Mouse (Mus musculus) hindbrain, embryonic 15.5 days (tissue): ENCODE results near the gene Zfp36l2. TPM values are rescaled to one million over a fixed set of nuclear protein-coding genes. Genes with fewer than 3 reads are reported as not detected.

Experiments
- ATAC-seq: fragments of 200-750 bp; cut with Nextera tagmentation; 2 replicates; pipeline ENCODE4 v1.8.0; 2017; ENCODE audit warnings: low read depth, moderate number of reproducible peaks, moderate TSS enrichment; ENCODE audit not compliant: low FRiP score
- H3K27ac ChIP-seq: fragments of 300-500 bp; sonication (generic); replicated peaks from 2 replicates; pipeline ENCODE4 v1.5.1; 2015; ENCODE audit warnings: mild to moderate bottlenecking, inconsistent platforms
- H3K27me3 ChIP-seq: fragments of 300-500 bp; sonication (generic); 2 replicates; pipeline ENCODE4 v1.6.1; 2015; ENCODE audit warnings: control low read depth, inconsistent platforms
- H3K36me3 ChIP-seq: fragments of 300-500 bp; sonication (generic); 2 replicates; pipeline ENCODE4 v1.6.1; 2015; ENCODE audit warnings: control low read depth, inconsistent platforms
- H3K4me1 ChIP-seq: fragments of 300-500 bp; sonication (generic); replicated peaks from 2 replicates; pipeline ENCODE4 v1.6.1; 2015; ENCODE audit warnings: control low read depth, inconsistent platforms
- H3K4me2 ChIP-seq: fragments of 300-500 bp; sonication (generic); 2 replicates; pipeline ENCODE4 v1.6.1; 2015; ENCODE audit warnings: moderate library complexity, mild to moderate bottlenecking, inconsistent platforms
- H3K4me3 ChIP-seq: fragments of 300-500 bp; sonication (generic); 2 replicates; pipeline ENCODE4 v1.5.1; 2015; ENCODE audit warnings: mild to moderate bottlenecking, inconsistent platforms
- H3K9ac ChIP-seq: fragments of 300-500 bp; sonication (generic); 2 replicates; pipeline ENCODE4 v1.6.1; 2015; ENCODE audit warnings: inconsistent platforms
- H3K9me3 ChIP-seq: fragments of 300-500 bp; sonication (generic); 2 replicates; pipeline ENCODE4 v1.6.1; 2016; ENCODE audit warnings: control low read depth, inconsistent platforms
- WGBS: fragments of 180-500 bp; shearing (Covaris S2); methylation state at CpG from one replicate; pipeline ENCODE4 v1.1.7; 2015; 5-methylcytosine and 5-hydroxymethylcytosine counted together
- polyA plus RNA-seq: library from polyadenylated mRNA; unstranded; fragments of >200 nt; fragmentation: Nextera tagmentation; extraction: Ambion mirVana; gene quantifications from 2 replicates; pipeline ENCODE4 v1.2.1, GENCODE M21; 2015

Gene Zfp36l2
- polyA plus RNA-seq, 1 experiment from 2014 or later, result 5.1 TPM

DNA sequence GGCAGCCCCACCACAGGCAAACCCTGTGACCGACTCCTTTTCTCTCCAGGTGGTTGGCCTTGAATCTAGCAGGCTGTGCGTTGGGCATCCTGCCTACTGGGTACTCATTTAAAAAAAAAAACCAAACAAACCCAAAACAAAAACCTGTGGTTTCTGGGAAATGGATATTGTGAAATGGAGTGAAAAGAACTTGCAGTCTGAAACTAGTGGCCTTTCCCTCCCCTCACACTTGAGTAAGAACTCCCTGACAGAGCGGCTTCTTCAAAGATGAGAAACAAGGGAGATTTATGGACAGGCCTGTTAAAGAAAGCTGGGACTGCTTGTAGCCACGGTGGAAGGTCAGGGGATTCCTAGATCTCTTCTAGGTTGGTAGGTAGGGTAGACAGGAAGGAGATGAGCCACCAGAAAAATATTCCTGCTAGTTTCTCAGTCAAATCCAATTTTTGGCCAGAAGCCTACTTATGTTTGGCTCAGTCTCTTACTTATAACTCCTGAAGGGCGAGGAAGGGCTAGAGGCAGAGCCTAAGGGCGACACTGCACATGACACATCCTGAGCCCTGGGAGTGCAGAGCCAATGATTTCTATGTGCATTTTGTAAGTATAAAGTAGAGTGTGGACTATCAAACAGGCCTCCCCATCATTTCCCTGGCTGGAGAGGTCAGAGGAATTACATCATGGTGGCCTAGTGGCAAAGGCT, 27.7 kb upstream of the Zfp36l2 start:
- ATAC-seq, result no peak
- no peak overlapping the region for H3K4me3 ChIP-seq
- 81% methylated on average over 6 of the region's 6 CpGs for WGBS
- no peak overlapping the region for H3K9ac ChIP-seq
- H3K4me2 ChIP-seq, result no peak overlapping the region
- no peaks in the 10 kb centered on the region for H3K4me1 ChIP-seq
- H3K27ac ChIP-seq, result no peak overlapping the region
- peaks cover 4% of the 10 kb centered on the region for H3K36me3 ChIP-seq
- no peaks in the 10 kb centered on the region for H3K9me3 ChIP-seq
- no peaks in the 10 kb centered on the region for H3K27me3 ChIP-seq

DNA sequence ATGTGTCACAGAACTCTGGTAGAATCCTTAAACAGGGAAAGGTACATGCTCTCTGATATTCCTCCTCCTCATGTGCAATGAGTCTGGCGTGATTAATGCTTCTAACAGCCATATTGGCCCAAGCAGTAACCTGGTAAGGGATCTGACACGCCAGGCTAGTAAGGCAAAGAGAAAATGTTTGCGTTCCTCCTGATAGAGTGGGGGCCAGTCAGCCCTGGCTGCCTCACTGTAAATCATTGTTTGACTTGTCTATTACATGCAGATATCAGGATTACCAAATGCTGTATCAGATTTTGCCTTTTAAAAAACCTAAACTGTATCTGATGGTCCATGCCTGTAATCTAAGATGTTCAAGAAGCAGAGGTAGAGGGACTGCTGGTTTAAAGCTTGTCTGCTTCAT, 25.7 kb upstream of the Zfp36l2 start:
- ATAC-seq, result no peak
- WGBS, result 88% methylated on average over 3 of the region's 3 CpGs
- Histone ChIP-seq H3K4me3 (no peak overlapping the region), H3K27me3 (no peaks in the 10 kb centered on the region), H3K9ac (no peak overlapping the region), H3K9me3 (no peaks in the 10 kb centered on the region), H3K27ac (no peak overlapping the region), H3K4me2 (no peak overlapping the region), H3K36me3 (no peaks in the 10 kb centered on the region), H3K4me1 (no peaks in the 10 kb centered on the region)

DNA sequence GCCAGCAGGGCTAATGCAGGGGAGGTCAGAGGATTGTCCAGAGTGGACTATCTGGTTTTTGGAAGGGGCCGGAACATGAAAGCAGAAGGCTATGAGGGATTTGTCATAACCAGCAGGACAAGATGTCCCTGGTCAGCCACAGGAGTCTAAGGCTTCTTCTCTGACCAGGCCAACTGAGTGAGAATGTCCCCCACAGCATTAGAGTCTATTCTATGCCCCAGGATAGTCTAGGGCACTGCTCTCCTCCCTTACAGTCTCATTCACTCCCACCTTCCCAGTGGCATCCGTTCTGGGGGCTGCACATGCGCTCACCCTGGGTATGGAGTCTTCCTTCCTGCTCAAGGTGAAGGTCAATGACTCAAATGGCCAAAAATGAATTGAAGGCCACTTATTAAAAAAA, 19.9 kb upstream of the Zfp36l2 start:
- no peaks in the 10 kb centered on the region for H3K9me3 ChIP-seq
- ATAC-seq, result no peak
- no peak overlapping the region for H3K4me2 ChIP-seq
- WGBS, result 91% methylated on average over 3 of the region's 3 CpGs
- no peaks in the 10 kb centered on the region for H3K4me1 ChIP-seq
- H3K27ac ChIP-seq, result no peak overlapping the region
- no peak overlapping the region for H3K4me3 ChIP-seq
- no peak overlapping the region for H3K9ac ChIP-seq
- H3K36me3 ChIP-seq, result no peaks in the 10 kb centered on the region
- H3K27me3 ChIP-seq, result no peaks in the 10 kb centered on the region

DNA sequence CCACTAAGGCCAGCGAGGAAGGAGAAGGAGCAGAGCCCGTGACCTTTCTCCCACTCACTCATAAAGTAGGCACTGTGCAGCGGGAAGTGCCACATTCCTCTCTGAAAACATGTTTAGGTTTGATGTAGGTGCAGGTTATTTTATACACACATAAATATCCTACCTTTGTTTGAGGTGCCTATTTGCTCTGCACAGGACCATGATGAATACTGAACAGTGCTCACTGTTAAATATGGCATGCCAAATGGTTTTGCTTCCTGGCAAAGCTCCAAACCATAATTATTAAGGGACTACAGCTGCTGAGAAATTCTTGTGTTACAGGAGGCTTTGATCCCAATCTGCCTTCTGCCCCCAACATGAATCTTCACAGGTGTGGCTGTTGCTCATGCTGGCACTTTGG, 18.5 kb upstream of the Zfp36l2 start:
- H3K27me3 ChIP-seq, result no peaks in the 10 kb centered on the region
- 88% methylated on average over 3 of the region's 3 CpGs for WGBS

DNA sequence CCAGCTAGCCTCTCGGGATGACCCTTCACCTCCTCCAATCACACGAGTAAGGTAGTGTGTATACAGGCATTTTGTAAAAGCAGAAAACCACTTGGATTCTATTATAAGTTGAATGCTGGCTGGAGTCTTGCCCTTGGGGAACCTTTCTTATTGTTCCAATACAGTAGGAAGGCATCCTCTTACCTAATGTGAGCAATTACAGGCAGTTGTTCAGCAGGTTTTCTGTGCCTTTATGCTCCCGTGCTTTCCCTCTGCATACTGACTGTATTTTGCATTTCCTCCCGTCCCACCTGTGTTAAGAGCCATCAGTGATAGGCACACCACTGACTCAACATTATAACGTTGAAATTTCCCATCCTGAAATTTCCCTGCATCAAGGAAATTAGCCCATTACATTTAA, 17.2 kb upstream of the Zfp36l2 start:
- H3K4me2 ChIP-seq, result no peak overlapping the region
- H3K36me3 ChIP-seq, result no peaks in the 10 kb centered on the region
- no peak overlapping the region for H3K9ac ChIP-seq
- ATAC-seq, result no peak
- H3K27me3 ChIP-seq, result no peaks in the 10 kb centered on the region
- no peaks in the 10 kb centered on the region for H3K9me3 ChIP-seq
- H3K4me3 ChIP-seq, result no peak overlapping the region
- H3K4me1 ChIP-seq, result no peaks in the 10 kb centered on the region
- no peak overlapping the region for H3K27ac ChIP-seq
- WGBS, result 92% methylated on average over 5 of the region's 5 CpGs

More for the DNA sequence above, 18.5 kb upstream of the Zfp36l2 start:
- Histone ChIP-seq H3K4me1 (no peaks in the 10 kb centered on the region), H3K4me2 (no peak overlapping the region), H3K27ac (no peak overlapping the region), H3K9ac (no peak overlapping the region), H3K4me3 (no peak overlapping the region), H3K36me3 (no peaks in the 10 kb centered on the region), H3K9me3 (no peaks in the 10 kb centered on the region)
- ATAC-seq, result no peak

DNA sequence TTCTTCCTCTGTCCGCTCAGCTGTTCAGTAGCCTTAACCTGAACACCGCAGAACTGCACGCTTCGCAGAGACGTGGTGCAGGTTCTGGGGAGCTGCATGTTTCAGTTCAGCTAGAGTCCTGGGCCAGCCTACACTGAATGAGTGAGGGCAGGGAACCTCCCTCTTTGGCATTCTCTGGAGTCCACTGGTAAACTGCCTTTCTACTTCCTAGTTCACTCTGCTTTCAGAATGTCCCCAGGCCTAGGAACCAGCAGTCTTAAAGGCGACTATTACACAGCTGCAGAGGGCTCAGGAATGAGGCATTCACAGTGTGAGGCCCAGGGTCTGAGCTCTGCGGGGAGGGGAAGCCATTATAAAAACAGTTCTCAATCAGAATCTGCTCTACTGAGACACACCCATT, 15.6 kb upstream of the Zfp36l2 start:
- Histone ChIP-seq H3K36me3 (no peaks in the 10 kb centered on the region), H3K4me1 (no peaks in the 10 kb centered on the region), H3K4me3 (no peak overlapping the region), H3K27ac (no peak overlapping the region; the same call in 1 of the 2 replicates), H3K4me2 (no peak overlapping the region), H3K27me3 (no peaks in the 10 kb centered on the region), H3K9me3 (no peaks in the 10 kb centered on the region), H3K9ac (no peak overlapping the region)
- ATAC-seq, result no peak
- WGBS, result 56% methylated on average over 7 of the region's 7 CpGs

DNA sequence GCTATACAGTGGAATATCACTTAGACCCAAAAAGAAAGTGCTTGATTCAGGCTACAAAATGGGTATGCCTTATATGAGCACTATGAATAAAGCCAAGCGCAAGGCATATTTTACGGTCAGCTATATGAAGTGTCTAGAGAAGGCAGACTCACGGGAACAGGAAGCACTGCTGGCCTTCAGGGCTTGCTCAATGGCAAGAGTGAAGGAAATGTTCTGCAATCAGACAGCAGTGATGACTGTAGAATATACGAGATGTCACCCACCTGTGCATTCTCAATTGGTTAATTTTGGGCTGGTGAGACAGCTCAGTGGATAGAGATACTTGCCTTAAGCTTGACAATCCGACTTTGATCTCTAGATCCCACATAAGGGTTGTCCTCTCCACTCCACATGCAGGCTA, 13.4 kb upstream of the Zfp36l2 start:
- 96% methylated on average over 5 of the region's 5 CpGs for WGBS

DNA sequence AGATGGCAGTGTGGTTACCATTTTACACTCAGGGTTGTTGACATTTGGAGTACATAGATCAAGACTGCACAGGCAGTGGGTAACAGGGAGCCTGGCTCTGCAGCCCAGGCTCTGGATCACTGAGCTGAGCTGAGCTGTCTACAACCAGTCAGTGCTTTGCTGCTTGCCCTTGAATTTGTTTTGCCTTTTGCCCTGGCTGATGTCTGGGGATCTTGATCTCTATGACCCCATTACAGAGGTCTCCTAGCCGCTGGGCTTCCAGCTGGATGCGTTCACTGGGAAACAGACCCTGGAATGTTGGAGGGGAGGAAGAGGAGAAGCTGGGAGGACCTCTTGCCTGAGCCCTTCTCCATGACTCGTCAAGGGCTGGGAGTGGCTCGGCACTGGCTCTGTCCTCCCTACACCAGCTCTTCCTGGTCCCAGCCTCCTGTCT, 10.2 kb upstream of the Zfp36l2 start:
- no peak overlapping the region for H3K4me2 ChIP-seq
- H3K9ac ChIP-seq, result no peak overlapping the region
- H3K27me3 ChIP-seq, result no peaks in the 10 kb centered on the region
- no peaks in the 10 kb centered on the region for H3K4me1 ChIP-seq
- no peak for ATAC-seq
- 58% methylated on average over 4 of the region's 4 CpGs for WGBS
- no peak overlapping the region for H3K4me3 ChIP-seq
- H3K27ac ChIP-seq, result no peak overlapping the region
- no peaks in the 10 kb centered on the region for H3K9me3 ChIP-seq
- H3K36me3 ChIP-seq, result no peaks in the 10 kb centered on the region

More for the DNA sequence above, 13.4 kb upstream of the Zfp36l2 start:
- H3K4me2 ChIP-seq, result no peak overlapping the region
- no peaks in the 10 kb centered on the region for H3K36me3 ChIP-seq
- no peak overlapping the region for H3K27ac ChIP-seq
- no peak for ATAC-seq
- no peak overlapping the region for H3K4me3 ChIP-seq
- H3K9me3 ChIP-seq, result no peaks in the 10 kb centered on the region
- H3K4me1 ChIP-seq, result no peaks in the 10 kb centered on the region
- H3K27me3 ChIP-seq, result no peaks in the 10 kb centered on the region
- H3K9ac ChIP-seq, result no peak overlapping the region

DNA sequence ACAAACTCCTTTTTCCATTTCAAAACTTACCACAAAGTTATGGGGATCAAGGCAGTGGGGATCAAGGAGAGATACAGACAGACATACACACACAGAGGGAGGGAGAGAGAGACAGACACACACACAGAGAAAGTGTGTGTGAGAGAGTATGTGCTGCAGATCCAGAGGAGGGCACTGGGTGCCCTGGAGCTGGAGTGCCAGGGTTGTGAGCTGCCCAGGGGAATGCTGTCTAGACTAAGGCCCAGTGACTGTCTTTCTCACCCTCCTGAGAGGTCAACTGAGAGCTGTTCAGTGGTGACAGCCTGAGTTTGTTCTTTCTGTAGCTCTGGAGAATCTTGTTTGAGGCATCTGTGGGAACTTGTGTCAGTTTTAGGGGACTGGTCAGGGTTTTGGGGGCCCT, 8.6 kb upstream of the Zfp36l2 start:
- no peak for ATAC-seq
- no peaks in the 10 kb centered on the region for H3K27me3 ChIP-seq
- H3K9ac ChIP-seq, result no peak overlapping the region
- no peak overlapping the region for H3K4me2 ChIP-seq
- no peak overlapping the region for H3K27ac ChIP-seq
- 0 out of 2 replicates have a peak, but pooled peaks cover 2% of the 10 kb centered on the region for H3K36me3 ChIP-seq
- H3K9me3 ChIP-seq, result no peaks in the 10 kb centered on the region
- H3K4me3 ChIP-seq, result no peak overlapping the region
- no peaks in the 10 kb centered on the region for H3K4me1 ChIP-seq

DNA sequence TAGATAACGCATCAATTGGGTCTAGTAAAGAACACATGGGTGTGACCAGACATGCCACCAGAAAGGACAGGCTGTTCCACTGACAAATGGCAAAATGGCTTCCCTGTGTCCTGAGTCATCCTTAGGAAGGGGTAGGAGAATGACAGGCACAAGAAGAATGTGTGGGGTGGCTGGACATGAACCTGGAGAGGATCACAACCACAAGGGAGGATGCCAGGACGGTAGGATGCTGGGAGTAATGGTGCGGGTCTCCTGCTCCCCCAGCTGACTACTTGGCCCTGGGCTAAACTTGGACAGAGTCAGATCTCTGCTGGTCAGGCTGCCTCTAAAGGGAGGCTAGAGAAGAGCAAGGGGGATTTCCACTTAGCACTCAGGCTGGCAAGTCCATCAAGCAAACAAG, 8.1 kb upstream of the Zfp36l2 start:
- no peak overlapping the region for H3K27ac ChIP-seq

DNA sequence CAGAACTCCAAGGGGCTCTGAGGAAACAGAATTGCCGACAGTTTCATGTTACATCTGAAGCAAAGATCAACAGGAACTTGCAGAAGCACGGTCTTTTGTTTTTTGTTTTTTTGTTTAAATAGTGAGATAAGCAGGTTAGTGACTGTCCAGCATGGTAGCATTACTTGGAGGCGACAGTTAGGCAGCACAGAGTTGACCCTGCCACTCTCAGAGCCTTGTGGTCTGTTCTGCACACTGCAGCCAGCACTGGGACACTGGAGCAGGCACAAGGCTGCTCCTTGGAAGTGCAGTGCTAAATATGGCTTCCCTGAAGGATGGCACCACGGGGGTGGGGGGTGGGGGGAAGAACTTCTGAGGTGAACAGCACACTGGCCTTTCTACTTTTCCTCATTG, 7.3 kb upstream of the Zfp36l2 start:
- no peaks in the 10 kb centered on the region for H3K9me3 ChIP-seq
- H3K4me2 ChIP-seq, result no peak overlapping the region
- no peak overlapping the region for H3K9ac ChIP-seq
- no peaks in the 10 kb centered on the region for H3K27me3 ChIP-seq
- no peak for ATAC-seq
- H3K36me3 ChIP-seq, result 0 out of 2 replicates have a peak, but pooled peaks cover 2% of the 10 kb centered on the region
- H3K4me1 ChIP-seq, result no peaks in the 10 kb centered on the region
- H3K4me3 ChIP-seq, result no peak overlapping the region
- H3K27ac ChIP-seq, result no peak overlapping the region
- 71% methylated on average over 4 of the region's 4 CpGs for WGBS

More for the DNA sequence above, 8.1 kb upstream of the Zfp36l2 start:
- Histone ChIP-seq H3K36me3 (0 out of 2 replicates have a peak, but pooled peaks cover 2% of the 10 kb centered on the region), H3K4me2 (no peak overlapping the region), H3K9me3 (no peaks in the 10 kb centered on the region), H3K9ac (no peak overlapping the region), H3K27me3 (no peaks in the 10 kb centered on the region), H3K4me3 (no peak overlapping the region), H3K4me1 (no peaks in the 10 kb centered on the region)
- WGBS, result 93% methylated on average over 3 of the region's 3 CpGs
- ATAC-seq, result no peak

DNA sequence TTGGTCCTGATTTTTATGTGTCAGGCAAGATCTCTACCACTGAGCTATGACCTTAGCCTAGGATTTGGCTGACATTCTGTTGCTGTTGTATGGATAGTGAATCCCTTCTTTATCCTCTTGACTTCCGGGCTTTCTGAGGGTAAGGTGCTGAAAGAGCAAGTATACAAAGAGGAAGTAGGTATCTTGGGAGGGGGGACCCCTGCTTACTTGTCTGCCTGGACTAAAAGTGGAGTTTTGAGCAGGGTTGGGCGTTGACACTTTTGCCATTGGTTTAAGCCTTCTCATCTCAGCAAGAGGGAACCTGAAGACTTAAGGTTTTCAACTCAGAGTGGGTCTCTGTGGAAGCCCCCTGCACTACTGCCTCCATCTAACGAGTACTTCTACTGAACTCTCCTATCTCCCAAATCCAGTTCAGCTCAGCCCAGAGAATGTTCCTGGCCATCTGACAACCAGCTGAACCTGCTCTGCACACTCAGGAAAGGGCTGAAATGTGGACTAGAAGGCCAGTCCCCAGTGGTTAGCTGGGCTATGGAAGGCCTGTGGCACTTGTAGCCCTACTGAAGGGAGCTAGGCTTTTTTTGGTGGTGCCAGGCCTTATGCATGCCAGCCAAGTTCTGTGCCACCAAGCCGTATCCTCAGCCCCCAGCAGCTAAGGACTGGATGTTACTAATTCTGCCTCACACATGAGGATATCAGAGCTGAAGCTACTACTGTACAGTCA, 6.7 kb upstream of the Zfp36l2 start:
- no peak overlapping the region for H3K27ac ChIP-seq
- ATAC-seq, result no peak
- WGBS, result 83% methylated on average over 4 of the region's 4 CpGs
- H3K9ac ChIP-seq, result no peak overlapping the region
- H3K4me3 ChIP-seq, result no peak overlapping the region
- no peak overlapping the region for H3K4me2 ChIP-seq
- 0 out of 2 replicates have a peak, but pooled peaks cover 3% of the 10 kb centered on the region for H3K27me3 ChIP-seq
- no peaks in the 10 kb centered on the region for H3K4me1 ChIP-seq
- 0 out of 2 replicates have a peak, but pooled peaks cover 2% of the 10 kb centered on the region for H3K36me3 ChIP-seq
- H3K9me3 ChIP-seq, result no peaks in the 10 kb centered on the region
